Mouse (Mus musculus) cerebellum, postnatal 36 days (tissue): Measurements from ENCODE around the gene Ntrk3.
A peak's percentile ranks its signal among the peaks of the same experiment; 100 is the strongest.

ENCODE experiments used
- DNase-seq, 2 experiments: peaks; one replicate each; pipeline ENCODE4 v3.0.0; 2021 to 2022; ENCODE audit warnings: mixed read lengths in 2 of 2

Gene Ntrk3

DNA sequence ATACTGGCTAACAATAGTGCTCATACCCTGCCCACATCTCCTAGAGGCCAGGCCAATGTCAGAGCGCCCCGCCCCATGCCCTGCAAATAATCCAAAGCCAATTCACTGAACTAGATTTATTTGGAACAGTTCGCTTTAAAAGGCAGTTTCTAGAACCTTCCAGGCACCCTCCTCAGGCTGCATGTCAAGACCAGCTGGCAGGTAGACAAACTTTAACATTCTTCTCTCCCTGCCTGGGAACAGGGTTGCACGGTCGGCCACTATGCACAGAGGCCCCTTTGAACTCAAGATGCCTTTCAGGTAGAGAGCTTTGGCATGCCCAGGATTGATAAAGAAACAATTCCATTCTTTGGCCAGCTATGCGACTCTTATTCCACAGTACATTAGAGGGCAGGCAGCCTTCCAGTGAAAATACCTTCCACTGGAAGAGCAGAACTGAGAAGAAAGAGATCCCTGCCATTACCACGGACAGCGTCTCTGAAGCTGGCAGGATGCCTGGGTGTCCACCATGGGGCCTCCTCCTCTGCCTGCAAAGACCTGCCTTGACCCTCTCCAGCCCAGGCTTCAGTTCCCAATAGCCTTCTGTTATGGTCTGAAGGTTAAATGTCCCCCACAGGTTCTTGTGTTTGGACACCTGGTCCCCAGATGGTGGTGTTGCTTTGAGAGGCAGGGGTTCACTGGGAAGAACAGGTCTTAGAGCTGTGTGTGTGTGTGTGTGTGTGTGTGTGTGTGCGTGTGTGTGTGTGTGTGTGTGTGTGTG, 298.3 kb downstream of the Ntrk3 start:
- DNase-seq = peak; percentile 68

DNA sequence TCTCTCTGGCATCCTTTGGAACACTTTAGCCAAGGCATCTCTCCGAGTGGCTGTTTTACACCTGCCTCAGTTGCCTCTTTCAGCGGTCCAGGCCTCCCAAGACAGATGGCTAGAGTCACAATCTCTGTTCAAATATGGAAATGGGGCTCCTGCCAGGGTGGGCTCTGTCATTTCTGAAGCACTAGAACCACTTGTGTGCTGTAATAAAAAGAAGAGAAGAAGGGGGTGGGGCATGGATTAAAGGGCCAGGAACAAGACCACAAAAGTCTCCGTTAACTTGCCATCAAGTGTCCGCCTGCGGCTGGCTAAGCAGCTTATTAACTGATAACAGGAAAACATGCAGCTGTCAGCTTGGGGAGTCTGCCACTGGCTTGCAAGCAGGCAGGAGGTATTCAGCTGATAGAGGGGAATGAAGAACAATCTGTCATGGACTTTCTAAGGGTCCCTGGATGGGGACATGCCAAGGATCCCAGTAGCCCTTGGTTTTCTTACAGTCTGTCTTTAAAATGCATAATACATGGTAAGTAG, 304.1 kb downstream of the Ntrk3 start:
- no peak for DNase-seq

- DNase-seq = peak; percentile 53 to 63
Observed at GRCm38 (mm10) chr7:78431611-78432010, 306.2 kb downstream of the Ntrk3 start.

- no peak for DNase-seq
Observed at GRCm38 (mm10) chr7:78412172-78412571, 325.6 kb downstream of the Ntrk3 start.

DNA sequence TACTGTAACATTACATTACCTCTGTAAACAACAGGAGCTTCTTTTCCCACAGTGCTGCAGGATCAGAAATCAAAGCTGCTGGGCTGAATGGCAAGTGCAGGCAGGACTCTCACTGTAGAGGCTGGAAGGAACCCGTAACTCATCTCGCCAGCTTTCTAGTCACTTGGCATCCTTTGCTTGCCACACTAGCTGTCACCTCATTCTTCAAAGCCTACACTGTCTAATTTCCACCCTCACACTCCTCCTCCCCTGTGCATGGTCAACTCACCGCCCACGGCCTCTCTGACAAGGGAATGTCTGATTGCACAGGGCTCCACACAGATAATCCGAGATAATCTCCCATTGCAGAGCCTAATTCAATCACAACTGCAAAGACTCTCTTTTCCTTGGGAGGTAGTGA, 327.8 kb downstream of the Ntrk3 start:
- no peak for DNase-seq

DNA sequence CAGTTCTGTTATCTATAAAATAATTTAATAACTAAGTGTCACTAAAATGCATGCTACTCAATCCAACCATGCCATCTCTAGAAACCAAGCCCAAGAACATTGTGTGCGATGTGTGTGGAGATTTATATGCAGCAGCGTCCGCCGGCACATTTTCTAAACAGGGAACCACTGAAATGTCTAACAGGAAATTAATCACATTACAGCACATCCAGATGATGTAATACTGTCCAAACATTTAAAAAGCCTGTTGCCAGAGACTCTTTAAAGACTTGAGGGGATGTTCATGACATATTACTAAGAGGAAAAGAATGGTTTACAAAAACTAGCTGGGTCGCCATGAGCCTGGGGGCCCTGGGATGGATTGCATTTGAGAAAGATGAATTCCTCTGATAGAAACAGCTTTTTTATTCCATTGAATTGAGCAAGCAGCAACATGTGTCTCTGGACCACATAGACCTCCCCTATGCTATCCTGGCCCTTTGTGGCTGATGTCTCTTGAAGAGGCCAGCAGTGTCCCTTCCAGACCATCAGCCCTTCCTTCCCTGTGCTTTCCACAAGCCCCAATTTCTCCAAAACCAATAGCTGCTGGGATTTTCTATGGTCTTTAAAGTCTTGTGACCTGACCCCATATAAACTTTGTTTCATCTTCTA, 331.0 kb downstream of the Ntrk3 start:
- no peak for DNase-seq

DNA sequence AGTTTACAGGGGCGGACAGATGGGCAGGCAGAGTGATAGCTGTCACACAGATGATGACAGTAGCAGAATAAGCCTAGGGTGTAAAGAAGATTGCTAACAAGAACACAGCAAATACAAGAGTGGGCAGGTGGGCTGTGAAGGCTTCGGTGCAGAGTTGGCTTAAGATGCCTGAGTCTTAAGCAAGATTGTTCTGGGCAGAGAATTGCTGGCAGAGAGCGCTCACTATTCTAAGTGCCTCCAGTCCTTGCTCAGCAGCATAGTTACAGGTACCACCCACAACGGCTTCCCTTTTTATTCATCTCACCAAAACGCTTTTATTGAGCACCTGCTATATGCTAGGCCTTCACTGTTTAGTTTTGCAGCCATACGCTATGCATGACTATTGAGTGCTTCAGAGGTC, 333.3 kb downstream of the Ntrk3 start:
- DNase-seq = no peak

DNA sequence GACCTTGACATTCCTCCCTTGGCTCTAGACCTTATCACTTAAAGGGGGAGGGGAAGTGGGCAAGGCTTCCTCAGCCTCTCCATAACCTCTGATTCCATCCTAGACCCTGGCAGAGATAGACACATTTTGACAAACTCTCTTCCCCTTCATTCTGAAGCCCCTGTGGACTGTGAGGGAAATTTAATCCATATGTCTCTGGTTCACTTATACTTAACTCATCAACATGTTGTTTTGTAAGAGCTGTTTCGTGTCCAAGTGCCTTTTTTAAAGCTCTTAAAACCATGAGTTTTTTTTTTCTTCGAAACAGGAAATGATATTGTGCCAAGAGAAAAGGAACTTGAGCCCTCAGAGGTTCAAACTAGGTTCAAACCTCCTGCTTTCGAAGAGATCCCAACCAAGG, 335.3 kb downstream of the Ntrk3 start:
- no peak for DNase-seq

GRCm38 (mm10) chr7:78400219-78400618, 337.6 kb downstream of the Ntrk3 start:
- DNase-seq = no peak

GRCm38 (mm10) chr7:78398377-78398776, 339.4 kb downstream of the Ntrk3 start:
- no peak for DNase-seq

DNA sequence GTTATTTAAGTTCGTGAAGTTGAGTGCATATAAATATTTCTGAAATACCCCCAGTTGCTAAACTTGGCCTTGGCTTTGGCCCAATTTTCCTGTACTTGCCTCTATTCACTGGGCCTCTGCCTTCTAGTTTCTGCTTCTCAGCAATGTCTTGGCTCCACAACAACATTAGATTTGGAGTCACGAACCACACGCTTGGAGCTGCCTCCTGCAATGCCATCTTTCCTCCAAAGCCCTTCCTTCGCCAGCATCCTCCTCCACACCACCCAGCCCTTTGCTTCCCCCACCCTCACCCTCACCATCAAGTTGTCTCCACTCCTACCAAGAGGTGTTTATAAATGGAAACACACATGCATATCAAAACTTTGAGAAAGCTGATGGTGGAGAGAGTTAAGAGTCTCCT, 340.6 kb downstream of the Ntrk3 start:
- DNase-seq = no peak

- peak; percentile 86 to 87 for DNase-seq
Observed at GRCm38 (mm10) chr7:78390019-78390418, 347.8 kb downstream of the Ntrk3 start.

DNA sequence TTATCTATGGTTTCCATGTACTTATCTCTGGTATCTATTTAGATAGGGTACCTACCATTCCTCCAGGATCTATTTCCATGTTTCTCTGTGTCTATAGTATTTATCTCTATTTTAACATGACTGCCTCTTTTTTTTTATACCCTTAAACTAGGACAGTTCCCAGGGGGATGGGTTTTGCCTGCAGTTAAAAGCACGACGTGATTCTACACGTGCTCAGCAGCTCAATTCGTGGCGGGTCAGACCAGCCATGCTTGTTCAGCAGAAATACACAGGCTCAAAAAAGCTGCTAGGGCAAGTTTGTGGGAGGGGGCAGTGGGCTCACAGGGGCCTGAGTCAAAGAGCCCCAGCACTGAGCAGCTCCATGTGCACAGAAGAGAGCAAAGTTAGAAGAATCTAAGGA, 349.7 kb downstream of the Ntrk3 start:
- no peak for DNase-seq

- DNase-seq = peak; percentile 78
Observed at GRCm38 (mm10) chr7:78385971-78386370, 351.8 kb downstream of the Ntrk3 start.

- no peak for DNase-seq
Observed at GRCm38 (mm10) chr7:78384111-78384510, 353.7 kb downstream of the Ntrk3 start.

- peak; percentile 65 to 83 for DNase-seq
Observed at GRCm38 (mm10) chr7:78382126-78382525, 355.7 kb downstream of the Ntrk3 start.

DNA sequence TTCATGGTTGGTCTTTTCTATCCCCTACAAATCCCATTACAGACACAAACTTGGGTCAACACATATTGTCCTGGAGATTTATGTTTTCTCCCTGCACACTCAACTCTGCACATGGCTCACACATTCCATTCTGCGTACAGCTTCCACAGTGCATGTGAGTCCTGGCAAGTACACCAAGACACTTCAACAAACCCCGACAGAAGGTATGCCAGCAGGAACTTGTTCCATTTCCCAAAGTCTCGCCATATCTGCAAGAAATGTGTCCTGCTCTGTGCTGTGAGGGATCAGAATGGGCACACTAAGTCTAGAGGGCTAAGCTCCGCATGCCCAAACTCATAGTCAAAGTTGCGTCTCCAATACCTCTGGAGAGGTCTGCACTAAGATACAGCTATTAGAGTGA, 358.0 kb downstream of the Ntrk3 start:
- peak; percentile 62 to 83 for DNase-seq

- DNase-seq = peak; percentile 67 to 76
Observed at GRCm38 (mm10) chr7:78378306-78378705, 359.5 kb downstream of the Ntrk3 start.

GRCm38 (mm10) chr7:78376875-78377274, 360.9 kb downstream of the Ntrk3 start:
- DNase-seq = no peak

GRCm38 (mm10) chr7:78361341-78362309, 376.2 kb downstream of the Ntrk3 start:
- no peak for DNase-seq

DNA sequence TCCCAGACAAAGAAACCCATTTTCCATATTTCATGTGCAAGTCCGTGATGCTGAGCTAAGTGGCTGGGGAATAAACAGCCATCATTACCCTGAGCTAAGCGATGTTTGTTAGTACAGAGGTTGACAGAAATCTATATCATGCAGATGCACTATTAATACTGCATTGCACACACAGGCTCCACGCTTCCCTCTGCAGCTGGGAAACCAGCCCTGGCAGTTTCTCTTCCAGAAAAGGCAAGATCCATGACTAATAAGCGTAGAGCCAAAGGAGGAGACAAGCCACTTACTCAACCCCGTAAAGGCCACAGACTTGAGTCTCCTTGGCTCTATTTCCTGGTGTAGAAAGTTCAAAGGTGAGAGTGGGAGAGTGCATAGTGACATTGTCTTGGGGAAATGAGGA, 390.3 kb downstream of the Ntrk3 start:
- no peak for DNase-seq

DNA sequence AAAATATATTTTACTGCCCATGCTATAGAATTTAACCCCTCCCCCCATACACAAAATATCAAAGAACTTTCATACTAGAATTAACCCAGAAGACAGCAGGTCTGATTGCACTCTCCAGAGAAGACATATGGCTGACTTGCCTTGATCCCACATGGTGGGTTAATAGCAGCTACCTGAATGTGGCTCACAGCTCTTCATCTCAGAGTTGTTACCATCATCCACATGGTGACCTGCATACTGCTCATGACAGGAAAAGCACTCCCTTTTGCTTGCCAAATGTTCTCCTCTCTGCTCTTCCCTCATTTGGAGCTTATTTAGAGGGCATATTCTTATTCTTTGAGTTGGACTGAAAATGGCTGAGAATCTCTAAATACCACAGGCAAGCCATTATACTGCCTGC, 404.4 kb downstream of the Ntrk3 start:
- no peak for DNase-seq

DNA sequence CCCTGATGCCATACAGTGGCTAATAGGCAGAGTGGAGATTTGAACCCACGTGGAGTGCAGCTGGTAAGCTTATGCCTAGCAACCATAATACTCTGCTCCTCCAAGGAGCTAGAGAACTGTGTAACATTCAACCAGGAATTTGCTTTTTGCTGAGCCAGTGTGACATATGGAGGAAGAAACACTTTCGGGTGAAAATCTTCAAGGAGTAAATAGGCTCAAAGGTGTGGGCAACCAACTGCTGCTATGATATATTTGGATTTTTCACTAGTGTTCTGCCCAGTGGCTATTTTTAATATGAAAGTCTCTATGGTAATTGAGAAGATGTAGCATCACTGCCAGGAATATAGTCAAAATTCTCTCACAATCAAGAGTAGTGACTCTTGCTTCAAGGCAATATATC, 409.5 kb downstream of the Ntrk3 start:
- DNase-seq = no peak
